Mouse (Mus musculus) bone marrow macrophage, adult 2 months (primary cell): ENCODE data around the gene Sema5a. TPM values are rescaled to one million over a fixed set of nuclear protein-coding genes. Genes with fewer than 3 reads are reported as not detected.

Experiments
- H3K27ac ChIP-seq: 2 replicates; pipeline ENCODE4 v1.5.1; 2012; ENCODE audit warnings: low read depth, low read length; ENCODE audit not compliant: insufficient read depth
- H3K4me1 ChIP-seq: 2 replicates; pipeline ENCODE4 v1.6.1; 2012; ENCODE audit warnings: low read length; ENCODE audit not compliant: control insufficient read depth, insufficient read depth
- H3K4me3 ChIP-seq: 2 replicates; pipeline ENCODE4 v1.5.1; 2012; ENCODE audit warnings: mild to moderate bottlenecking, low read length, moderate library complexity; ENCODE audit not compliant: insufficient read depth
- CTCF ChIP-seq: IDR thresholded peaks from 2 replicates; pipeline ENCODE4 v1.5.1; 2012; ENCODE audit warnings: low read depth, mild to moderate bottlenecking, low read length, moderate library complexity
- POLR2A ChIP-seq: IDR thresholded peaks from 2 replicates; pipeline ENCODE4 v1.6.1; 2012; ENCODE audit warnings: mild to moderate bottlenecking, low read depth, low read length, borderline replicate concordance
- polyA plus RNA-seq: library from polyadenylated mRNA; stranded (reverse); fragments of >200 nt; gene quantifications from 2 replicates; pipeline ENCODE4 v1.2.4, GENCODE M21; 2012; ENCODE audit not compliant: missing spikeins, insufficient read depth, insufficient read length

Gene Sema5a
- polyA plus RNA-seq, 1 experiment, result not detected

- Histone ChIP-seq H3K4me3 (no peak overlapping the region), H3K27ac (no peak overlapping the region), H3K4me1 (no peaks in the 10 kb centered on the region)
- TF ChIP-seq CTCF (no peak), POLR2A (no peak)
Observed at GRCm38 (mm10) chr15:32407766-32408165, 163.2 kb downstream of the Sema5a start.

- no peak overlapping the region for H3K4me3 ChIP-seq
- H3K4me1 ChIP-seq, result peaks cover 12% of the 10 kb centered on the region
- no peak for TF ChIP-seq POLR2A
- TF ChIP-seq CTCF, result no peak
- no peak overlapping the region for H3K27ac ChIP-seq
Observed at GRCm38 (mm10) chr15:32416291-32416690, 171.7 kb downstream of the Sema5a start.

- Histone ChIP-seq H3K27ac (no peak overlapping the region), H3K4me3 (no peak overlapping the region), H3K4me1 (peaks cover 5% of the 10 kb centered on the region; the same call in 1 of the 2 replicates)
- TF ChIP-seq CTCF (no peak), POLR2A (no peak)
Observed at GRCm38 (mm10) chr15:32422631-32423030, 178.0 kb downstream of the Sema5a start.

- H3K4me1 ChIP-seq, result peaks cover 5% of the 10 kb centered on the region; the same call in 1 of the 2 replicates
- H3K4me3 ChIP-seq, result no peak overlapping the region
- no peak overlapping the region for H3K27ac ChIP-seq
- TF ChIP-seq CTCF (no peak), POLR2A (no peak)
Observed at GRCm38 (mm10) chr15:32423061-32423460, 178.5 kb downstream of the Sema5a start.

GRCm38 (mm10) chr15:32427188-32427924 lies 182.7 kb downstream of the Sema5a start:
- no peaks in the 10 kb centered on the region for H3K4me1 ChIP-seq
- H3K27ac ChIP-seq, result no peak overlapping the region
- no peak overlapping the region for H3K4me3 ChIP-seq
- no peak for TF ChIP-seq CTCF
- no peak for TF ChIP-seq POLR2A

GRCm38 (mm10) chr15:32432927-32433832 lies 188.6 kb downstream of the Sema5a start:
- Histone ChIP-seq H3K27ac (no peak overlapping the region), H3K4me1 (no peaks in the 10 kb centered on the region), H3K4me3 (no peak overlapping the region)
- no peak for TF ChIP-seq CTCF
- no peak for TF ChIP-seq POLR2A

GRCm38 (mm10) chr15:32433833-32434155 lies 189.2 kb downstream of the Sema5a start:
- H3K4me1 ChIP-seq, result no peaks in the 10 kb centered on the region
- TF ChIP-seq POLR2A, result no peak
- TF ChIP-seq CTCF, result no peak
- H3K27ac ChIP-seq, result no peak overlapping the region
- no peak overlapping the region for H3K4me3 ChIP-seq

- TF ChIP-seq POLR2A (no peak), CTCF (no peak)
- Histone ChIP-seq H3K27ac (no peak overlapping the region), H3K4me3 (no peak overlapping the region), H3K4me1 (no peaks in the 10 kb centered on the region)
Observed at GRCm38 (mm10) chr15:32434274-32434673, 189.7 kb downstream of the Sema5a start.

GRCm38 (mm10) chr15:32437654-32438053 lies 193.0 kb downstream of the Sema5a start:
- peak; percentile 69 for TF ChIP-seq CTCF
- TF ChIP-seq POLR2A, result no peak
- no peak overlapping the region for H3K4me3 ChIP-seq
- H3K27ac ChIP-seq, result no peak overlapping the region
- H3K4me1 ChIP-seq, result peaks cover 10% of the 10 kb centered on the region; the same call in 1 of the 2 replicates

GRCm38 (mm10) chr15:32442745-32443144 lies 198.1 kb downstream of the Sema5a start:
- Histone ChIP-seq H3K4me1 (peaks cover 10% of the 10 kb centered on the region; the same call in 1 of the 2 replicates), H3K4me3 (no peak overlapping the region), H3K27ac (no peak overlapping the region)
- TF ChIP-seq POLR2A, result no peak
- no peak for TF ChIP-seq CTCF
